Mouse (Mus musculus) adipocyte (in vitro differentiated cells): ENCODE measurements around the gene Ablim1.

Experiments used
- DNase-seq: peaks from one replicate; pipeline ENCODE4 v3.0.0-alpha.2; 2016; ENCODE audit warnings: low spot score

Ablim1 gene

DNA sequence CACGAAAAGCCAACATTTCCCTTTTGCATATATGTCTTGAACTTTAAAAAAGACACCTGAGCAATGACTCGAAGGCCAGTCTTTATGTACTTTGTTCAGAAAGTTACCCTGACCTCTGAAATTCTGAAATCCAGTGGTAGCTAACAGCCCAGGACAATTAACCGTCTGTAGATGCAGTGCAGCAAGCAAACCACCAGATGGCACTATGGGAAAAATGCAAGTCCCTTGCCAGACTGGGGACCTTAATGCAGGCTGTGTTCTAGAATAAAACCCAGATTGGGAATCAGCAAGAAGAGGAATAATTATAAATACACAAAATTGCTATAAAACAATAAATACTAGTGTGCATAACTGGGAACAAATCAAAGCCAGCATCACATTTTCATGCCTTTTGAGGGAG, 248.4 kb downstream of the Ablim1 start:
- DNase-seq, result peak; percentile 88

DNA sequence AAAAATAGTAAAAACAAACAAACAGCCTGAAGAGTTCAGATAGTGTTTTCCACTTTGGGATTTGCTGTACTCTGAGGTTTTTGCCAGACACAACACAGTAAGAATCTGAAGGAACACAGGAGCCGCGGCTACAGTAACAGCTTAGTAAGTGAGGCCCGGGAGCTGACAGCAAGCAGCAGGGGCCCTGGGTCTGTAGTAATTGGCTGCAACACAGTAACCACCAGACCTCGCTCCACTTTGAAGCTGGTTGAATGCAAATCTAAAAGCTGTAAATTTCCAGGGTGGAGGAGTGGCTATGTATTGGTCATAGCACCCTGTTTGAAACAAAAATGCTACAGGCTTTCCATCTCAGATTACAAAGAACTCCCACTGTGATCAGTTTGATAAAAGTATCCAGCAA, 252.0 kb downstream of the Ablim1 start:
- DNase-seq, result no peak

DNA sequence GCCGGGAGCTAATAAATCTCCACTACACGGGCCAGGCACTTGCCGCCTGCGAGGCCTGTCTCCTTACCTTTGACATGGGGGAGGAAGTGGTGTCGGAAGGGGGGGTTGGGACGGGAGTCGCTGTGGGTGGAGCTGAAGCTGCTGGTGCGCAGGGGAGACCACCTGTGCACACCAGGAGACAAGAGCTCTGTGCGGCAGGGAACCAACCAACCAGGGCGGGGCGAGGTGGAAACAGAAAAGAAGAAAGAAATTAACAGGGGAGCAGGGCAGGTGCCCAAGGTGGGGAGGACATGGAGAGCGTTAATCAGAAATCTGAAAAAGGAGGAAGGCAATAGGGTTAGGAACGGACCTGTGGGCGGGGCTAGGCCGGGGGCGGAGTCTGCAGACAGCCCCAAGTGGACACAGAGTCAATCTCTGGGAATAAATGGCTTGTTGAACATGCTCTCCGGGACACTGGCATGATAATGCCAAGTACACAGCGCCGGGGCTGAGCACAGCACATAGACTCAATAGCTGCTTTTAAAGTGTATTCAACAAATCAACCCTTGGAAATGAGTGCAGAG, 255.6 kb downstream of the Ablim1 start:
- no peak for DNase-seq

GRCm38 (mm10) chr19:57057568-57057967, 257.2 kb downstream of the Ablim1 start:
- DNase-seq, result no peak

DNA sequence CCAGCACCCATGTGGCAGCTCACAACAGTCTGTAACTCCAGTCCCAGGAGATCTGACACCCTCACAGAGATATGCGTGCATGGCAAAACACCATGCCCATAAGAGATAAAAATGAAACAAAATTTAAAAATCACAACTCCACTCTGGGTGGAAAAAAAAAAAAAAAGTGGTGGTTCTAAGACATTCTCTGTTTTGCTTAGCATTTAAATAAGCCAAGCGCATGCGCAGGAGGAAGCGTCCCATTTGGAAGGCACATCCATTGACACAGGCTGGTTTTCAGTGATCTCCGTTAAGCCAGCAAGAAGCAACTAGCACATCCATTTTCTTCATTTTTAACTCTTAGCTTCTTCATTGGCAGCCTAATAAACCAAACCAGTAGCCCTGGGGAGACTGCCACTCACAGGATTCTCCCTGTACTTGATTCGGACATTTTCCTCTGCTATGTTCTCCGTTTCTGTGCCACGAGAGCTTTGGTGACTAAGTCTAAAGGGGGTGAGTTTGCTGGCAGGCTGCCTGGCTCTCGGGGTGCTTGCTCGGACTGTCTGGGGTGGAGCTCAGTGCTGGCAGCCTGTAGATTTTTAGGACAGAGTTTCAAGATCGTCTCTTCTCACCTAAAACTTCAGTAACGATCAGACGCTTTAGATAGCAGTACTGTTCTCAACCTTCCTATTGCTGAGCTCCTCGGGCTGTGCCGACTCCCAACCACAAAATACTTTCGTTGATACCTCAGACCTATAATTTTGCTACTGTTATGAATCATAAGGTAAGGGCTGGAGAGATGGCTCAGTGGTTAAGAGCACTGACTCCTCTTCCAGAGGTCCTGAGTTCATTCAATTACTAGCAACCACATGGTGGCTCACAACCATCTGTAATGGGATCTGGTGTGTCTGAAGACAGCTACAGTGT, 259.3 kb downstream of the Ablim1 start:
- peak; percentile 89 for DNase-seq

DNA sequence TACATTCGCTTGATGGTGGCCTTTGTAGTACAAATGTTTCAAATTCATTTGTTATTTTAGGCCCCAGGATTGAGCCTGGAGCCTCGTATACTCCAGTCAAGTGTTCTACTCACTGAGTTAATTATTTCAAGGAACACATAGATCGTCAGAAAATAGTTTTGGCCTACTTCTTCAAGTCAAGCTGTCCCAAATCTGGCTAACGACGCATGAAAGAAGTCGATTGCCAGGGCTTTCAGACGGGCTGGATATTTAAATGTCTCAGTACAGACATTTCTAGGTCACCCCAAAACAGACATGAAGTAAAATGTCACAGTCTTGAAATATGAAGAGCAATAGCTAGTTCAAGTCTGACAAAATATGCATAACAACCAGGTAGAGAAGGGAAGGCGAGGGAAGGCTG, 261.8 kb downstream of the Ablim1 start:
- DNase-seq, result no peak

DNA sequence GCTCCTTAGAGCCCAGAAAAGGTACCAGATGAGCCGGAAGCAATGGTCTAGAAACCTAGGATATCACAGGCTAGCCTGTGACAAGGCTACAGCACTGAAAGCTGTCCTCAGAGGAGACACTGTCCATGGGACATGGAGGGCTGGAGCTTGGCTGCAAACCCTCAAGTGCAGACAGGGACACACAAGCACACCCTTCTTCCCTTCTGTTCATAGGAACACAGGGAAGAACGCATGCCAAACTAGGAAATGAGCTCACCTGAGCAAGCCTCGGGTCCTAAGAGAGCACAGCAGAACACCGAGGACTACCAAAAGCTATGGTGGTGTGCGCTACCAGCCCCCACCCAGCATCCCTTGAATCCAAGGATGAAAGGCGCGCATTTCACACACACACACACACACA, 262.7 kb downstream of the Ablim1 start:
- no peak for DNase-seq

- DNase-seq, result no peak
Observed at GRCm38 (mm10) chr19:57049592-57050090, 265.1 kb downstream of the Ablim1 start.

DNA sequence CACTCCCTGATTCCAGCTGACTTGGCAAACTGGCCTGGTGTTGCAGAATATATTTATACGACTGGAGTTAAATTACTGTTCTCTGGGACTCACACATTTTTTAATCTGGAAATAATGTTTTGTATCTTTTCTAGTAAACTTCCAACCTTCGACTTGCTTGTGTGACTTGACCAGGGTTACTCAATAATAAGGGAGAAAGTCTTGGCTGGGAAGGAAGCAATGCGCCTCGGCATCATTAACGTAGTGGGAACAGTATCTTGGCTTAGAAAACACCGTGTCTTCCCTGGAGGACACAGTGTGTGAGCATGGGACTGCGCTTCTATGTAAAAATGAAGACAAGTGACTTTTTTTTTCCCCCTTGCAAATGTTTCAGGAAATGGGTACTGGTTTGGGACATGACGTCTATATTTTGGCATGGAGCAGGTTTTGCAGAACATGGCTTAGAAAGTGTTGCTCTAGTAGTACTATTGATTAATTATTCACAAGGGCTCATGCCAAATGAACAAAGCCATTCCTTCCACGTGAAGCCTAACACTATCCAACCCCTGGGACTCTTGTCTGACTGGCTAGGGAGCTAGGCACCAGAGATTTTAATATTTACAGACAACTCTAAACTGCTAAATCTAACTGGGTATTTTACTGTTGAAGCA, 266.9 kb downstream of the Ablim1 start:
- DNase-seq, result peak; percentile 98

DNA sequence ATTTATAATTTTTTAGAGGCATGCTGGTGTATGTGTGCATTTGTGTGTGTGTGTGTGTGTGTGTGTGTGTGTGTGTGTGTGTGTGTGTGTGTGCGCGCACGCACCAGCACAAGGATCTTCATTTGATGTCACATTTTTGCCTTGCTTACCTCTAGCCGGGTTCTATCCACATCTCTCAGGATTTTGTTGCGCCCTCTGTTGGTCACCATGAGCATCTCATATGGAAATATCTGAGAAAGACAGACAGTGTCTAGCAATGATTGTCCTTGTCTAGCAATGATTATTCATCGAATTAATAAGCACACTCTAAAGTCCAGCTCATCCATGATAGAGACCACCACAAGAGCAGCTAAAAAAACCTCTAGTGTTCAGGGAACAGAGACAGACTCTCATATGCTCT, 275.5 kb downstream of the Ablim1 start:
- no peak for DNase-seq

DNA sequence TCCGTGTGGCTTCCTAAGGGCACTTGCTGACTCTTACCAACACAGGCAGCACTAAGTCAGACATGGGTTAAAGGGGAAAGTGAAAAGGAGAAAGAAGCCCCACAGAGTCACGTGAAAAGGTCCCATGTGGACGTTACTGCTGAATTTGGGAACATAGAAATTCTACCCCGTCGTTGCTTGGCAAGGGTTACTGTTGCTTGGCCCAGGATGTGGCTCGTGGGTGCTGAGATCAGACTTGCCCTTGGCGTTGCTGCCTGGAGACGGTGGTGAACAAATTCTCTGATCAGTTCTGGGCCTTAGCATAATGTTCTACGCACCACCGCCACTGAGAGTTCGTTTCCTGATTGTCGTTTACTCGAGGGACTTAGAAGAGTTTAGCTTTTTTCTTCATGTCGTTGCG, 277.9 kb downstream of the Ablim1 start:
- DNase-seq, result no peak

- DNase-seq, result peak; percentile 85
Observed at GRCm38 (mm10) chr19:57031582-57031981, 283.1 kb downstream of the Ablim1 start.

DNA sequence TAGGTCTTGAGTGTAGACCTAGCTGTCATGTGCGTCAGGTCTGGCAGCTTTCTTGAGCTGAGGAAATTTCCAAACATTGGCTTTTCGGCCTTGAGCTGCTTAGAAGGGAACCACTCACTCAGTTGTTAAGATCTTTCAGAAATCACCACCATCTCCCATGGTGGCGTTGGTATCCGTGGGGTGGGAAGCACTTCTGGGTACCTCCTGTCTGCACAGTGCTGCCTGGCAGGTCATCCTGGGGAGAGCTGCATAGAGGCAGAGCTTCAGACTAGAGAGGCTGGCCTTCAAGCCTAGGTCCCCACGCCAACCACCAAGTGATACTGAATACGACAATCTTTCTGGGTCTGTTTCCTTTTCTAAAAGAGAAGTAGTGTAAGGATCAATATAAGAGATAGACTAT, 285.3 kb downstream of the Ablim1 start:
- no peak for DNase-seq

DNA sequence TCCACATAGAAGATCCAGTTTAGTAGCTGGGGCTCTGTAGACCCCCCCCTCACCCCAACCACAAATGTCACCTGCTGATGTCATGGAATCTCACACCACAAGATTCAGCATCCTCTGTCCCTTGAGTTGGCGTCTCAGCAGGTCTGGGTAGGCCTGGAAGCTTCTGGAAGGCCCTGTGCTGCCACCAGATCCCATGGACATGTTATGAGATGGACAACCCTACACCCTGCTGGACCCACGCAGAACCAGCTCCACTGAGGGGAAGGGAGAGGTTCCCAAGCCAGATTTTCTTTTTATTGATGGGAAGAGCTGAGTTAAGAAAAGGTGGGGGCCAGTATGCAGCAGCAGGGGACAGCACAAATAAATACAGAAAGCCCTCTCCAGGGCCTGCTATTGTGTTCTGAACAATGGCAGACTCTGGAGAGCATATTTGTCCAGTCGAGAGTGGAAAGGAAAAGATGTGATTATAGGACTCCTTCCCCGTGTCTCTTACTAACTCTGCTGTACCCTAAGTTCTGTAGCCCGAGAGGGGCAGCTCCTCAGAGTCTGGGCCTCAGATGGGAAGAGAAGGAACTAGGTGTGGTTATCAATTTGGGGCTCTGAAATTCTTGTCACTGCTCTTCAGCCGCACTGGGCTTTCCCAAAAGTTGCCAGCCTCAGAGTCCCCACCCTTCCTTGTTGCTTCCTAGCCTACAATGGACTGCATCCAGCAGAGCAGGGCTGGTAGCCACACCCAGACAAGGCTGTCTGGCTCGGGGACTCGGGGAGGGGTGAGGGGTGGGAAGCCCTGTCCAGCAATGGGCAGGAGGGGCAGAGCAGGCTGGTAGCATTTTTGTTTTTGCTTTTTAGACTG, 286.2 kb downstream of the Ablim1 start:
- DNase-seq, result peak; percentile 79

GRCm38 (mm10) chr19:57026501-57026900, 288.2 kb downstream of the Ablim1 start:
- no peak for DNase-seq

DNA sequence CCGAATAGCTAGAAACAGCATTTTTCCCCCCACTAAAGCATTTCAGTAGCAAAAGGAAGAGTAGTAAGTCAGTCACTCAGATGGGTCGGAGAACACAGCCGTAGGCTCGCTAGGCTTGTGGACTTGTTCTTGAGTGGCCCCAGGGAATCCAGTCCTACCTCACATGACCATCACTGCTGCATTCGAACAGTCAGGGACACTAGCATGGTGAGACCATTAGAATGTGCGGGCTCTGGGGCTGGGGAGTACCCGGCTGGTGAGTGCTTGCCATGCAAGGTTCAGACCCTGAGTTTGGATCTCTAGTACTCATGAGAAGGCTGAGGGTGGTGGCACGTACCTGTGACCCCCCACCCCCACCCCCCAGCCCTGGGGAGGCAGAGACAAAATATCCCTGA, 296.9 kb downstream of the Ablim1 start:
- no peak for DNase-seq

DNA sequence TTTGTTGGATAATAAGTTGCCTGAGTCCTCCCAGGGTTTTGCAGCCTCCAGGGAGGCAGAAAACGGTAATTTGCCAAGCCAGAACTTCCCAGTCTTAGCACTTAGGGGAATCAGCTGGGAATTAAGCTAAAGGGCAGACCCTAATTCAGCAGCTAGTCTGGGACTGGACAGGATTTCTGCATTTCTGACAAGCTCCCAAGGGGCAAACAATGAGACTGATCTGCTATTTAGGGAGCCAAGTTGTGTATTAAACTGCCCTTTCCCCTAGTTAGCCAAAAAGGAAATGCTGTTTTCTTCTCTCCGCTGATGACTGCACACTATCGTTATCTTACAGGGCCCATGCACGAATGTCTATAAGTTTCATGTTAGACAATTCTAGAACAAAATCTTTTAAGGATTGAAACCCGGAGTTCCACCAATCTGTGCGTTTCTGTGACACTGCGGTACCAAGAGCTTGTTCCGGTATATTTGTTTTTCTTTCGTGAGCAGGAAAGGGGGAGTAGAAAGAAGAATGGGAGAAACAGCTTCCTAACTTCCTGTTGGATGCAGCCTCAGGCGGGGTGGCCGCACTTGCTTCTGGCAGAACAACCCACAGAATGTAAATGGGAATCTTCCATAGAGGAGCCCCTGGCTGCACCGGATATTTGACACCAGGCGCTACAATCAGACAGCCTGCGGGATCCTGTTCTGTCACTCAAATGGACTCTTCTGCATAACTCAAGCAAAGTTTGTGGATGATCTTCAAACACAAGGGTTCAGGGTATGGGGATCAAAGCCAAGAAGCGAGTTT, 297.5 kb downstream of the Ablim1 start:
- peak; percentile 87 for DNase-seq

GRCm38 (mm10) chr19:57014808-57015207, 299.9 kb downstream of the Ablim1 start:
- peak; percentile 82 for DNase-seq

- peak; percentile 57 for DNase-seq
Observed at GRCm38 (mm10) chr19:57013271-57013677, 301.4 kb downstream of the Ablim1 start.

- no peak for DNase-seq
Observed at GRCm38 (mm10) chr19:57012068-57012467, 302.7 kb downstream of the Ablim1 start.

GRCm38 (mm10) chr19:57010064-57010463, 304.7 kb downstream of the Ablim1 start:
- DNase-seq, result no peak
